Mouse (Mus musculus) 3134 (cell line): ENCODE results near the gene Polr2i.

ENCODE experiments used
- DNase-seq: peaks from one replicate; pipeline ENCODE4 v3.0.0-alpha.2; 2011; ENCODE audit warnings: low spot score; ENCODE audit not compliant: insufficient read length; ENCODE audit errors: extremely low read depth

The Polr2i gene

GRCm38 (mm10) chr7:30251956-30252954 is 20.5 kb downstream of the Polr2i start:
- no peak for DNase-seq

- no peak for DNase-seq
These were observed 33.3 kb downstream of the Polr2i start for GRCm38 (mm10) chr7:30265041-30265440.

GRCm38 (mm10) chr7:30265531-30265930 is 33.8 kb downstream of the Polr2i start:
- no peak for DNase-seq

- no peak for DNase-seq
These were observed 34.2 kb downstream of the Polr2i start for GRCm38 (mm10) chr7:30265935-30266334.

GRCm38 (mm10) chr7:30266780-30267179 is 35.0 kb downstream of the Polr2i start:
- DNase-seq: no peak

- DNase-seq: no peak
These were observed 37.9 kb downstream of the Polr2i start for GRCm38 (mm10) chr7:30269641-30270040.

GRCm38 (mm10) chr7:30274383-30274782 is 42.6 kb downstream of the Polr2i start:
- no peak for DNase-seq

GRCm38 (mm10) chr7:30278911-30279310 is 47.2 kb downstream of the Polr2i start:
- no peak for DNase-seq

GRCm38 (mm10) chr7:30279536-30279935 is 47.8 kb downstream of the Polr2i start:
- DNase-seq: no peak

GRCm38 (mm10) chr7:30279951-30280669 is 48.4 kb downstream of the Polr2i start, which contains the start of the genes Thap8 and Wdr62:
Gene Thap8, plus strand, starts transcription at chr7:30280094.
Gene Wdr62, minus strand, starts transcription at chr7:30280419.
- DNase-seq: peak; percentile 94

GRCm38 (mm10) chr7:30280670-30281138 is 49.0 kb downstream of the Polr2i start:
- peak; percentile 88 for DNase-seq

GRCm38 (mm10) chr7:30281522-30281921 is 49.8 kb downstream of the Polr2i start:
- no peak for DNase-seq

- DNase-seq: no peak
These were observed 51.0 kb downstream of the Polr2i start for GRCm38 (mm10) chr7:30282740-30283139.
